Mouse (Mus musculus) embryonic facial prominence, embryonic 13.5 days (tissue): ENCODE data around the gene Ccdc71. TPM values are rescaled to one million over a fixed set of nuclear protein-coding genes. Genes with fewer than 3 reads are reported as not detected.

Source experiments
- ATAC-seq: fragments of 200-750 bp; cut with Nextera tagmentation; 2 replicates; pipeline ENCODE4 v1.8.0; 2017; ENCODE audit warnings: low read depth; ENCODE audit not compliant: insufficient number of reproducible peaks, insufficient read depth, low FRiP score, low TSS enrichment
- H3K27ac ChIP-seq: fragments of 300-500 bp; sonication (generic); 2 replicates; pipeline ENCODE4 v1.5.1; 2015; ENCODE audit warnings: moderate library complexity, mild to moderate bottlenecking, inconsistent platforms
- H3K27me3 ChIP-seq: fragments of 300-500 bp; sonication (generic); 2 replicates; pipeline ENCODE4 v1.6.1; 2015; ENCODE audit warnings: mild to moderate bottlenecking, inconsistent platforms
- H3K36me3 ChIP-seq: fragments of 300-500 bp; sonication (generic); 2 replicates; pipeline ENCODE4 v1.6.1; 2015; ENCODE audit warnings: mild to moderate bottlenecking, inconsistent platforms
- H3K4me1 ChIP-seq: fragments of 300-500 bp; sonication (generic); 2 replicates; pipeline ENCODE4 v1.6.1; 2015; ENCODE audit warnings: inconsistent platforms
- H3K4me2 ChIP-seq: fragments of 300-500 bp; sonication (generic); 2 replicates; pipeline ENCODE4 v1.6.1; 2015; ENCODE audit warnings: moderate library complexity, mild to moderate bottlenecking, inconsistent platforms
- H3K4me3 ChIP-seq: fragments of 300-500 bp; sonication (generic); 2 replicates; pipeline ENCODE4 v1.5.1; 2015; ENCODE audit warnings: mild to moderate bottlenecking, inconsistent platforms
- H3K9ac ChIP-seq: fragments of 300-500 bp; sonication (generic); 2 replicates; pipeline ENCODE4 v1.6.1; 2015; ENCODE audit warnings: mild to moderate bottlenecking, inconsistent platforms
- H3K9me3 ChIP-seq: fragments of 300-500 bp; sonication (generic); 2 replicates; pipeline ENCODE4 v1.6.1; 2016; ENCODE audit warnings: inconsistent platforms
- WGBS: fragments of 180-500 bp; shearing (Covaris S2); methylation state at CpG from one replicate; pipeline ENCODE4 v1.1.7; 2015; ENCODE audit warnings: mixed read lengths; 5-methylcytosine and 5-hydroxymethylcytosine counted together
- polyA plus RNA-seq: library from polyadenylated mRNA; unstranded; fragments of >200 nt; fragmentation: Nextera tagmentation; extraction: Ambion mirVana; gene quantifications from 2 replicates; pipeline ENCODE4 v1.2.1, GENCODE M21; 2015

The Ccdc71 gene
- polyA plus RNA-seq, 1 experiment from 2014 or later: 60.4 TPM

DNA sequence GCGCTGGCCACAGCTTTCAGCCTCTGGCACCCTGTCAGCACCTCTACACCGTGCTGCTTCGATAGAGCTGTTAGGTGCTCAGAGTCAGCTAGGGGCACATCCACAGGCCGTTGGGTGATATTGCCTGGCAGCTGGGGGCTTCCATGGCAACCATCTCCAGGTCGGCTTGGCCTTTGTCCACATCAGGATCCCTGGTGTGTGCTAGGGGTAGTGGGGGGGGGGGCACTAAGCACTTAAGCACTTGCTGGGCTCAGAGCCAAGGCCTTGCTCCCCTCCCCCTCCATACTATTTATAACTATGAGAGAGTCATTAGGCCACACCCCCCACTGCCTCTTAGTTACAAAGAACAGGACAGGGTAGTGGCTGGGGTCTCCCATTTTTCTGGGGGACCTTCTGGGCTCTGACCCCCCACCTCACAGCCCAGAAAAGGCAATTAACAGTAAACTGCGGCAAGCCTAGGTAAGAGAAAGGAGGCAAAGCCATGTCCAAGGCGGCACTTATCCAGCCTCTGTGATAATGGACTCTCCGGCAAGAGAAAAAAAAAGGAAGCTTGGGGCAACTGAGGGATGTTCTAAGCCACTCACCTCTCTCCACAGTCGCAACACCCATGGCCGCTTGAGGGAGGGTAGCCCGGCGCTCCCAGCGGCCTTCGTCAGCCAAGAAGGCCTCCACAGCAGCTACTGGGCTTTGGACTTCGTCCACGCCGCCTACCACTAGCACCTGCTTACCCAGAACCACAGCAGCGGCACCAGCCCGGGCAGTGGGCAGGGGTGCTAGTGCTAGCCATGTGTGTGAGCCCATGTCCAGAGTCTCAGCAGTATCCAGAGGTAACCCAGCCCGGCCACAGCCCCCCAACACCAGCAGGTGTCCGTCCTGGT is 9.8 kb upstream of the Ccdc71 start:
- peak overlapping the region; percentile 62 for H3K4me3 ChIP-seq
- H3K27me3 ChIP-seq: no peaks in the 10 kb centered on the region
- no peaks in the 10 kb centered on the region for H3K9me3 ChIP-seq
- peak overlapping the region; percentile 80 for H3K4me2 ChIP-seq
- H3K4me1 ChIP-seq: peaks cover 51% of the 10 kb centered on the region
- 0 out of 2 replicates have a peak, but pooled peaks have one; percentile 5 for ATAC-seq
- peak overlapping the region; percentile 86 for H3K27ac ChIP-seq
- 67% methylated on average over 21 of the region's 21 CpGs for WGBS
- H3K36me3 ChIP-seq: peaks cover 28% of the 10 kb centered on the region
- peak overlapping the region; percentile 41 for H3K9ac ChIP-seq

DNA sequence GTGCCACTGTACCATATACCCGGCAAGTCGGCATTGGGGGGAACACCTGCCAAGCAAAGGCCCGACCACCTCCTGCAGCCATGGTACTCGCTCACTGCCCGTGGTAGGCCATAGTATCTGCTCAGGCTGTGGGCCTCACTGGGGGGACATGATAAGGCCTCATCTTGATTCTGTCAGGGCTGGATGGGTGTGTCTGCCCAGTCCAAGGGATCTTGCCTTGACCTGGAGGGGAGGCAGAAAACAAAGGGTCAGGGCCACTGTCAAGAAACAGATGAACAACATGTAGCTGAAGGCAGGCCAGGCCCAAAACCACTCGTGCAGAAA is 9.2 kb upstream of the Ccdc71 start:
- peaks cover 51% of the 10 kb centered on the region for H3K4me1 ChIP-seq
- H3K9me3 ChIP-seq: no peaks in the 10 kb centered on the region
- H3K4me2 ChIP-seq: peak overlapping the region; percentile 80
- peak overlapping the region; percentile 76 for H3K9ac ChIP-seq
- no peaks in the 10 kb centered on the region for H3K27me3 ChIP-seq
- no peak for ATAC-seq
- peaks cover 28% of the 10 kb centered on the region for H3K36me3 ChIP-seq
- H3K27ac ChIP-seq: peak overlapping the region; percentile 86
- WGBS: 85% methylated on average over 6 of the region's 6 CpGs
- peak overlapping the region; percentile 62 for H3K4me3 ChIP-seq

DNA sequence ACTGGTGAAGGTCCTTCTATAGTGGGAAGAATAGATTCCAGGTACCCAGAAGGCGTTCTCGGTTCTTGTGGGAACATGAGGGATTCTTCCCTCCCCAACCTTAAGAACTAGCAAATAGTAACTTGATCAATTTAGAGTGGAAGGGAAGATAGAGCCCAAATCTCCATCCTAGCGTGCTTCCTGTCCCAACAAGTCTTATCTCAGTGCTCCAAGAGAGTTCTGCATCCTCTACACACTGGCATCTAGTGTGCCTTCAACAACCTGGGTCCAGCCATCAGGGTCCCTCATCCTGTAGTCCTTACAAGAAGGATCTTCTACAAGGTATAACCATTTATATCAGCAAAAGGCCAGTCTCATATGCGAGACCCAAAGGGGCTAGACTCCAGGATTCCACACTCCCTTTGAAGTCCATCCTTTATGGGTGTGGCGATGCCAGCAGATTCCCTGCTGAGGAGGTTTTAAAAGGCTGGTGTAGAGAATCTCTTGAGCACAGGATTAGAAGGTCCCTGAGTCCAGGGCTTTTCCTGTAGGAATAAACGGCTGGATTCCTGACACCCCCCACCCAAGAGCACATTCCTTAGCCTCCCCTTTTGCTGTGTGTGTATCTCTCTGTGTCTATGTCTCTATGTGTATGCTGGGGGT is 8.7 kb upstream of the Ccdc71 start:
- 40% methylated on average over 6 of the region's 6 CpGs for WGBS
- no peaks in the 10 kb centered on the region for H3K27me3 ChIP-seq
- H3K4me2 ChIP-seq: peak overlapping the region; percentile 80
- peak overlapping the region; percentile 76 for H3K9ac ChIP-seq
- H3K27ac ChIP-seq: peak overlapping the region; percentile 86
- no peaks in the 10 kb centered on the region for H3K9me3 ChIP-seq
- H3K36me3 ChIP-seq: peaks cover 28% of the 10 kb centered on the region
- no peak for ATAC-seq
- peak overlapping the region; percentile 62 for H3K4me3 ChIP-seq
- peaks cover 51% of the 10 kb centered on the region for H3K4me1 ChIP-seq

DNA sequence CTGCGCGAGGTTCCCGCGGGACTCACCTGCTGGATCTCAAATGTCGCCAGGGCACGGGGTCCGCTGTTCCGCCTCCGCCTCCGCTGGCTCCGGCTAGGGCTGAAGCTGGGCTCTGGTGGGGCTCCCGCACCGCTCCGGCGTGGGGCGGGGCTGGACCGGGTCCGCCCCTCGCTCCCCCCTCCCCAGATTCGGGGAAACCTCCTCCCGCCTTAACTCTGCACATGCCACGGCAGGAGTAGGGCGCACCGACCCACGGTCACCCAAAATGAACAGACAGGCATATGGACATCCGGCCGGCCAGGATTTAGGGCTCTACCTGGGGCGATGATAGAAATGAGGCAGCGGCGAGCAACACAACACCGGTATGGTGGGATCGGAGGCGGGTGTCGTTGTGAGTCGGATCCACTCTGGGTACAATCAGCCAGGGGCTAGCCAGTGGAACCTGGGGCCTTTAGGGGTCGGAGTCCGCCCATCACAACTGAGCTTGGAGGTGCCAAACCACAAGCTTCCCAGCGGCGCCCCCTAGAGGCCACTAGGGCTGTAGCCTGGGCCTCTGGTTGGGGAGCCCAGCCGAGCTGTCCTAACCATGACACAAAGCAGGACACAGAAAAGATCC is 7.9 kb upstream of the Ccdc71 start:
- H3K27me3 ChIP-seq: no peaks in the 10 kb centered on the region
- peak; percentile 85 for ATAC-seq
- peak overlapping the region; percentile 62 for H3K4me3 ChIP-seq
- H3K4me2 ChIP-seq: peak overlapping the region; percentile 80
- peaks cover 26% of the 10 kb centered on the region for H3K36me3 ChIP-seq
- H3K27ac ChIP-seq: peak overlapping the region; percentile 86
- no peaks in the 10 kb centered on the region for H3K9me3 ChIP-seq
- H3K9ac ChIP-seq: peak overlapping the region; percentile 76
- under 1% methylated on average over 40 of the region's 40 CpGs for WGBS
- H3K4me1 ChIP-seq: peaks cover 51% of the 10 kb centered on the region

DNA sequence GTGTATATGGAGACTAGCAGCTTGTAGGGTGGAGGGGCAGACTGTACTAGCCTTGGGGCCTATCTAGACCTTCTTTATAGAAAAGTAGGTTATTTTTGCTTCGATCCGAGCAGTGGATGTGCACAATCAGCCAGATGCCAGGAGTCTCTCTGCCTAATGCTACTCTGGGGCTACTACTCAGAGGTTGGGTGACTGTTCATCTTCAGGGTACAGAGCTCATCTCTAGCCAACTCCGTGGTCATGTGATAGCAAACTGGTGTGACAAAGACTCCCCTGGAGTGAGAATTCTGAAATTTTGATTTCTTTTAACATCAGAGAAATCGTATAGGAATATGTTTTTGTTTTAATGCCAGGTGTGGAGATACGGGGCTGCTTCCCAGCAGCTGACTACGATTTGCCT is 7.4 kb upstream of the Ccdc71 start:
- peak overlapping the region; percentile 86 for H3K27ac ChIP-seq
- H3K36me3 ChIP-seq: peaks cover 21% of the 10 kb centered on the region
- peaks cover 51% of the 10 kb centered on the region for H3K4me1 ChIP-seq
- WGBS: 21% methylated on average over 6 of the region's 6 CpGs
- ATAC-seq: 0 out of 2 replicates have a peak, but pooled peaks have one; percentile 0
- H3K9ac ChIP-seq: peak overlapping the region; percentile 76
- no peaks in the 10 kb centered on the region for H3K27me3 ChIP-seq
- H3K9me3 ChIP-seq: no peaks in the 10 kb centered on the region
- peak overlapping the region; percentile 62 for H3K4me3 ChIP-seq
- H3K4me2 ChIP-seq: peak overlapping the region; percentile 80

DNA sequence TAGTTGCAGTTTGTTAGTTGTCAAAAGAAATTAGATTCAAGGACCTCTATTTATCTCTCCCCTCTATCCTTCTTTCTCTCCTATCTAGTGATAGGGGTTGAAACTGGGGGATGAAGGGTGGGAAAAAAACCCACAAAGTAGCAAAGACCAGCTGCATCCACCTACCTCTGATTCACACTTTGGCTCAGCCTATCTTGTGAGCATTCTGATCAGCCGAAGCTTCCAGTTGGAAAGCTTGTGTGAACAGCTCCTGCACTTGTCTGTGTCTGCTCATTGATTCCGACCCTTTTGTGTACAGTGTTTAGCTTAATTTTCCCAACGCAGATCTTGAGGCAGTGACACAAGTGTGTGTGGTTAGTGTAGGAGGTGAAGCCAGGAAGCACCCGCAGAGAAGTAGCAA is 6.9 kb upstream of the Ccdc71 start:
- Histone ChIP-seq H3K27ac (peak overlapping the region; percentile 86), H3K4me3 (peak overlapping the region; percentile 62), H3K9ac (peak overlapping the region; percentile 76), H3K4me1 (peaks cover 51% of the 10 kb centered on the region), H3K27me3 (no peaks in the 10 kb centered on the region), H3K9me3 (no peaks in the 10 kb centered on the region), H3K36me3 (peaks cover 16% of the 10 kb centered on the region), H3K4me2 (peak overlapping the region; percentile 80)
- 67% methylated on average over 4 of the region's 4 CpGs for WGBS
- no peak for ATAC-seq

DNA sequence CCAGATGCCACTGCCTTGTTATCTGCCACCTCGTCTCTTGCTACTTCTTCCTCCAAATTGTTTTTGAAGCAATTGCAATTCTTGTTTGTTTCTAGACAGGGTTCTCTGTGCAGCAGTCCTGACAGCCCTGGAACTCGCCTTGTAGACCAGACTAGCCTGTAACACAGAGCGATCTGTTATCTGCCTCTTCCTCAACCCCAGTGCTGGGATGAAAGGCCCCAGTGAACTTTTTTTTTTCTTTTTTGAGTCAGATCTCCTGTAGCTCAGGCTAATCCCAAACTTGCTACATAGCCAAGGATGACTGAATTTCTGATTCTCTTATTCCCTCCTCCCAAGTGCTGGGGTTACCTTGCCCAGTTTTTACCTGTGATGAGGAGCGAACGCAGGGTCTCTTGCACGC is 5.9 kb upstream of the Ccdc71 start:
- Histone ChIP-seq H3K9me3 (no peaks in the 10 kb centered on the region), H3K4me2 (no peak overlapping the region), H3K4me3 (no peak overlapping the region), H3K4me1 (peaks cover 43% of the 10 kb centered on the region), H3K36me3 (peaks cover 11% of the 10 kb centered on the region; the same call in 1 of the 2 replicates), H3K27me3 (no peaks in the 10 kb centered on the region), H3K27ac (no peak overlapping the region), H3K9ac (no peak overlapping the region)
- ATAC-seq: no peak
- 87% methylated on average over 6 of the region's 6 CpGs for WGBS

DNA sequence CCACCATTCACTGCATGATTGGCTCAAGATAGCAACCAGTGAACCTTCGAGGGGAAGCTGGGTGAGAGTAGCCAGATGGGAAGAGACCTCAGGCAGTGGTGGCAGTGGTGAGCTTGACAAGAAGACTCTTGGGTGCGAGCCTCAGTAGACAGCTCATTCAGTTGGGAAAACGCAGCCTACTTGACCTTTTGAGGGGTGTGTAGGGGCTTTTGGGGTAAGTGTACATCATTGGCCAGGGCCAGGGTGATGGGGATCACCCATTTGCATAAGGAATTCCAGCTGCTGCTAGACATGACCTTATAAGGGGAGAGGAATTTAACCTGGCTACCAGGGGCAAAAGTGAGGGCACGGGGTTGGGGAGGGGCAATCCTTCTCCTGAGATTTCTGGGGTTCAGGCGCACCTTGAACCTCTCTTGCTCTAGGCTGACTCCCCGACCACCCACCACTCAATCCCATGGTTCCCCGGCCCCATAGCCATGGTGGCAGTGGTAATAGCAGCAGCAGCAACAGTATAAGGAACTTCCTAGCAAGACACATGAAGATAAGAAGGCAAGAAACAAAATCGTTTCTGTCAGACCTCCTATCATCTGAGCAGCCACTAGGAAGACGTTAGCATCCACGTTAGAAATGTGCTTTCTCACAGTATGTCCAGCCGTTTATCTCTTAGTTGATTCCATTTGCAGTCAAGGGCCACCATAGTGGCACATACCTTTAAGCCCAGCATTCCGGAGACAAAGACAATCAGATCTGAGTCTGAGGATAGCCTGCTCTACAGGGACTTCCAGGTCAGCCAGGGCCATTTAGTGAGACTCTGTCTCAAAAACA is 4.4 kb upstream of the Ccdc71 start:
- H3K9ac ChIP-seq: no peak overlapping the region
- H3K4me3 ChIP-seq: no peak overlapping the region
- 75% methylated on average over 12 of the region's 12 CpGs for WGBS
- H3K4me2 ChIP-seq: no peak overlapping the region
- H3K36me3 ChIP-seq: peaks cover 7% of the 10 kb centered on the region; the same call in 1 of the 2 replicates
- no peak overlapping the region for H3K27ac ChIP-seq
- H3K27me3 ChIP-seq: no peaks in the 10 kb centered on the region
- H3K9me3 ChIP-seq: no peaks in the 10 kb centered on the region
- peaks cover 32% of the 10 kb centered on the region for H3K4me1 ChIP-seq
- no peak for ATAC-seq

DNA sequence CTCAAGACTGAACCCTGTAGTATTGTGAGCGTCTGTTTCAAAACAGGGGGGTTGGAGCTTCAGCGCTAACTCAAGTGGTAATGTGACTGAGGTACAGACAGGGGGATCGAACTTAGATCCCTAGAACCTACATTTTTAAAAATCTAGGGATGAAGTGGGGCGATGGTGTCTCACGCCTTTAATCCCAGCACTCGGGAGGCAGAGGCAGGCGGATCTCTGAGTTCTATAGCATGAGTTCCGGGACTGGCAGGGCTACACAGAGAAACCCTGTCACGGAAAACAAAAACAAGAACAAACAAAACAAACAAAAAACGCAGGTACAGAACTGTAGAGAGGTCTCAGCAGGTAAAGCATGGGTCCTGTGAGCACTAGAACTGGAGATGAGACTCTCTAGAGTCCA is 3.4 kb upstream of the Ccdc71 start:
- WGBS: 85% methylated on average over 10 of the region's 10 CpGs
- Histone ChIP-seq H3K4me1 (peaks cover 31% of the 10 kb centered on the region), H3K27ac (no peak overlapping the region), H3K27me3 (no peaks in the 10 kb centered on the region), H3K36me3 (peaks cover 7% of the 10 kb centered on the region; the same call in 1 of the 2 replicates), H3K9ac (no peak overlapping the region), H3K4me2 (no peak overlapping the region), H3K9me3 (no peaks in the 10 kb centered on the region), H3K4me3 (no peak overlapping the region)
- no peak for ATAC-seq

DNA sequence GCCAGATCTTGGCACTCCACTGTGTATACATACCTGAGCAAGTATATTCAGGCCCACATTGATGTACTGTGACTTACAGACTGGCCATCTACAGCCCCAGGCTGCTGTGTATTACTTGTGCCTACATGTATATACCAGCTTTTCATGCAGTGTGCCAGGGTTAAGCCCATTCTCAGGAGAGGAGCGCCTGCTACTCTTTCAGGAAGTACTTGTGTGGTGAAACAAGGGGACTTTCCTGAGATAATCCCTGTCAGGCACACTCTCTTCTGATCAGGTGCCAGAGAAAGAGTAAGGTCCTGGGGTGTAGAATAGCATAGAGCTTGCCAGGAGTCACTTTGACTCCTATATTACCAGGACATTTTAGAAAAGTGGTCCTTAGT is 398 bp upstream of the Ccdc71 start:
- ATAC-seq: no peak
- no peaks in the 10 kb centered on the region for H3K9me3 ChIP-seq
- H3K4me1 ChIP-seq: peaks cover 17% of the 10 kb centered on the region
- H3K27ac ChIP-seq: peak overlapping the region; percentile 78; the same call in 1 of the 2 replicates
- H3K27me3 ChIP-seq: no peaks in the 10 kb centered on the region
- peak overlapping the region; percentile 89; the same call in 1 of the 2 replicates for H3K9ac ChIP-seq
- H3K4me2 ChIP-seq: peak overlapping the region; percentile 94
- 91% methylated on average over 1 of the region's 1 CpGs for WGBS
- H3K36me3 ChIP-seq: peaks cover 27% of the 10 kb centered on the region
- H3K4me3 ChIP-seq: peak overlapping the region; percentile 87

DNA sequence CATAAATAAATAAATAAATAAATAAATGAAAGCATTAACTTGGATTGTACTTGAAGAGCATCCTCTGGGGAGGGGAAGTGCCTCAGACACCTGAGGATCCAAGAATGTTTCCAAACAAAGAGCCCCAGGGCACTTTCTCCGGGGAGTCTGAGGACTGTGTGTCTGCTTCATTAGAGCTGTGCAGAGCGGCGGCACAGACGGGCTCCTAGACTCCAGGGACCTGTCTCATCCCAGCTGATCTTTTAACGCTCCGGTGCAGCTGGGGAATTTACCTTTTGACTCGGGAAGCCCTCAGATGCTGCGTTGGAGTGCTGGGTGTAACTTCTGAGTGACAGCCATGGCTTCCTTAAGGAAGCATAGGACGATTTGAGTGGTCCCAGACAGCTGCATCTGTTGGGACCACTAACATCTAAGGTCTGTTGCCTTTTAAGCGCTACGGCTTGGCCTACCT is 879 bp downstream of the Ccdc71 start, which contains the start of gene Klhdc8b:
Gene Klhdc8b, minus strand, starts transcription at position 401 of the 451 bp plus-strand sequence.
- ATAC-seq: no peak

More for the DNA sequence above, 879 bp downstream of the Ccdc71 start, which contains the start of gene Klhdc8b:
- Histone ChIP-seq H3K4me3 (peak within 1 kb of the TSS; percentile 87), H3K9ac (peak within 1 kb of the TSS; percentile 89), H3K27ac (peak within 1 kb of the TSS; percentile 78), H3K4me2 (peak within 1 kb of the TSS; percentile 94), H3K4me1 (peaks cover 17% of the 10 kb centered on the region), H3K9me3 (no peaks in the 10 kb centered on the region), H3K36me3 (peaks cover 40% of the 10 kb centered on the region), H3K27me3 (no peaks in the 10 kb centered on the region)
- WGBS: 18% methylated on average over 11 of the region's 11 CpGs
